Mouse (Mus musculus): Measurements from ENCODE around the gene Bcan. TPM values are rescaled to one million over a fixed set of nuclear protein-coding genes. Genes with fewer than 3 reads are reported as not detected.

Gene Bcan
- total and polyA plus RNA-seq, 3 experiments: 0.09 to 0.55 TPM; not detected in 1

GRCm38 (mm10) chr3:87942471-87942870 lies 57.6 kb downstream of the Bcan start:
- no peak overlapping the region for H3K4me3 ChIP-seq
- H3K9ac ChIP-seq (ENCODE audit: low read depth, low read length): no peak overlapping the region
- TF ChIP-seq EP300 (IDR thresholded peaks at IDR 0.05; ENCODE audit: insufficient read depth, low read depth, low read length) (no peak), CTCF (IDR thresholded peaks at IDR 0.05) (no peak), POLR2A (IDR thresholded peaks at IDR 0.05; ENCODE audit: insufficient read depth, low read depth, low read length) (no peak)
- H3K36me3 ChIP-seq (ENCODE audit: control insufficient read depth, insufficient read depth, low read length): peaks cover 2% of the 10 kb centered on the region; the same call in 1 of the 2 replicates
- H3K27ac ChIP-seq: no peak overlapping the region
- intact Hi-C loops (cut with DNase I): no loop called here
- no peak for DNase-seq
- no peaks in the 10 kb centered on the region for H3K79me2 ChIP-seq (replicated peaks; ENCODE audit: control insufficient read depth, insufficient read depth, low read length)
- peaks cover 2% of the 10 kb centered on the region; the same call in 1 of the 2 replicates for H3K27me3 ChIP-seq (ENCODE audit: control insufficient read depth, insufficient read depth, low read length)
- 86% methylated on average over 2 of the region's 2 CpGs for WGBS
- H3K4me1 ChIP-seq (ENCODE audit: control insufficient read depth, insufficient read depth, low read length): peaks cover 4% of the 10 kb centered on the region; the same call in 1 of the 2 replicates

- WGBS: 75% methylated on average over 5 of the region's 5 CpGs
- Histone ChIP-seq H3K36me3 (ENCODE audit: control insufficient read depth, insufficient read depth, low read length) (peaks cover 2% of the 10 kb centered on the region; the same call in 1 of the 2 replicates), H3K4me1 (ENCODE audit: control insufficient read depth, insufficient read depth, low read length) (peaks cover 4% of the 10 kb centered on the region; the same call in 1 of the 2 replicates), H3K9ac (ENCODE audit: low read depth, low read length) (no peak overlapping the region), H3K4me3 (no peak overlapping the region), H3K79me2 (replicated peaks; ENCODE audit: control insufficient read depth, insufficient read depth, low read length) (no peaks in the 10 kb centered on the region), H3K27ac (no peak overlapping the region), H3K27me3 (ENCODE audit: control insufficient read depth, insufficient read depth, low read length) (no peaks in the 10 kb centered on the region)
- intact Hi-C loops (cut with DNase I): no loop called here
- DNase-seq: no peak
- TF ChIP-seq CTCF (IDR thresholded peaks at IDR 0.05): no peak
These were observed 59.4 kb downstream of the Bcan start for GRCm38 (mm10) chr3:87940611-87941010.

Other genes starting within 250 kb of the Bcan start
- gene Ntrk1, start 205.1 kb downstream of the Bcan start, total RNA-seq (2021): under 1 TPM; 0.14 to 0.16 TPM
- gene Ntrk1, start 205.1 kb downstream of the Bcan start, polyA plus RNA-seq (2012; rRNA removed): 0.38 and 0.57 TPM in 2 replicates
- under 1 TPM in 1 of 2 experiments, not detected in 1; 0.05 TPM for gene Insrr, start 203.3 kb downstream of the Bcan start, total RNA-seq (2021)
- gene Insrr, start 203.3 kb downstream of the Bcan start, polyA plus RNA-seq (2012; rRNA removed): 0.04 TPM in 1 of 2 replicates, not detected in the other
- gene Pear1, start 175.9 kb downstream of the Bcan start, total RNA-seq (2021): 10 to 100 TPM; 17.1 to 18.7 TPM
- 42.5 and 45.0 TPM in 2 replicates for gene Pear1, start 175.9 kb downstream of the Bcan start, polyA plus RNA-seq (2012; rRNA removed)
- under 1 TPM; 0.05 to 0.27 TPM for gene Sh2d2a, start 153.5 kb downstream of the Bcan start, total RNA-seq (2021)
- gene Sh2d2a, start 153.5 kb downstream of the Bcan start, polyA plus RNA-seq (2012; rRNA removed): 0.41 and 0.70 TPM in 2 replicates
- gene Prcc, start 114.6 kb downstream of the Bcan start, total RNA-seq (2021): 10 to 100 TPM; 46.7 to 50.7 TPM
- gene Prcc, start 114.6 kb downstream of the Bcan start, polyA plus RNA-seq (2012; rRNA removed): 27.6 and 35.9 TPM in 2 replicates
- 100 to 1,000 TPM; 106 to 125 TPM for gene Hdgf, start 93.9 kb downstream of the Bcan start, total RNA-seq (2021)
- gene Hdgf, start 93.9 kb downstream of the Bcan start, polyA plus RNA-seq (2012; rRNA removed): 61.6 and 99.5 TPM in 2 replicates
- gene Mrpl24, start 80.7 kb downstream of the Bcan start, total RNA-seq (2021): 10 to 100 TPM; 70.4 to 71.9 TPM
- gene Mrpl24, start 80.7 kb downstream of the Bcan start, polyA plus RNA-seq (2012; rRNA removed): 53.3 and 88.7 TPM in 2 replicates
- gene Isg20l2, start 69.9 kb downstream of the Bcan start, total RNA-seq (2021): 10 to 100 TPM; 10.6 to 10.9 TPM
- 6.2 and 10.8 TPM in 2 replicates for gene Isg20l2, start 69.9 kb downstream of the Bcan start, polyA plus RNA-seq (2012; rRNA removed)
- 1 to 10 TPM; 4.7 to 5.5 TPM for gene Rrnad1, start 69.5 kb downstream of the Bcan start, total RNA-seq (2021)
- 17.2 and 18.7 TPM in 2 replicates for gene Rrnad1, start 69.5 kb downstream of the Bcan start, polyA plus RNA-seq (2012; rRNA removed)
- gene Crabp2, start 51.6 kb downstream of the Bcan start, total RNA-seq (2021): under 1 TPM in 1 of 2 experiments, not detected in 1; 0.25 TPM
- gene Crabp2, start 51.6 kb downstream of the Bcan start, polyA plus RNA-seq (2012; rRNA removed): not detected in 2 replicates
- gene Nes, start 29.2 kb downstream of the Bcan start, total RNA-seq (2021): 10 to 100 TPM; 14.7 to 22.8 TPM
- gene Nes, start 29.2 kb downstream of the Bcan start, polyA plus RNA-seq (2012; rRNA removed): 6.2 and 10.0 TPM in 2 replicates
- gene Hapln2, start 27.4 kb upstream of the Bcan start, total RNA-seq (2021): not detected
- not detected in 2 replicates for gene Hapln2, start 27.4 kb upstream of the Bcan start, polyA plus RNA-seq (2012; rRNA removed)
- gene Gpatch4, start 42.9 kb upstream of the Bcan start, total RNA-seq (2021): 1 to 10 TPM; 9.5 to 9.9 TPM
- gene Gpatch4, start 42.9 kb upstream of the Bcan start, polyA plus RNA-seq (2012; rRNA removed): 4.3 and 8.5 TPM in 2 replicates
- gene Naxe, start 58.3 kb upstream of the Bcan start, total RNA-seq (2021): 10 to 100 TPM; 70.6 to 81.9 TPM
- 86.6 and 96.7 TPM in 2 replicates for gene Naxe, start 58.3 kb upstream of the Bcan start, polyA plus RNA-seq (2012; rRNA removed)
- not detected for gene Ttc24, start 78.1 kb upstream of the Bcan start, total RNA-seq (2021)
- 0.29 TPM in 1 of 2 replicates, not detected in the other for gene Ttc24, start 78.1 kb upstream of the Bcan start, polyA plus RNA-seq (2012; rRNA removed)
- under 1 TPM; 0.21 to 0.45 TPM for gene Iqgap3, start 81.7 kb upstream of the Bcan start, total RNA-seq (2021)
- gene Iqgap3, start 81.7 kb upstream of the Bcan start, polyA plus RNA-seq (2012; rRNA removed): 0.64 and 1.1 TPM in 2 replicates
- gene Mef2d, start 142.1 kb upstream of the Bcan start, total RNA-seq (2021): 100 to 1,000 TPM; 118 to 129 TPM
- gene Mef2d, start 142.1 kb upstream of the Bcan start, polyA plus RNA-seq (2012; rRNA removed): 119 and 122 TPM in 2 replicates

Data from heart, adult 2 months (tissue).